Mouse (Mus musculus) limb, embryonic 14.5 days (tissue): ENCODE results near the gene Plekhm3. TPM values are rescaled to one million over a fixed set of nuclear protein-coding genes. Genes with fewer than 3 reads are reported as not detected.

ENCODE experiments used
- ATAC-seq: fragments of 200-750 bp; cut with Nextera tagmentation; 2 replicates; pipeline ENCODE4 v1.8.0; 2017; ENCODE audit warnings: low read depth, moderate number of reproducible peaks, moderate TSS enrichment; ENCODE audit not compliant: low FRiP score
- DNase-seq: peaks from one replicate; pipeline ENCODE4 v3.0.0-alpha.2; 2015; ENCODE audit warnings: low spot score
- H3K27ac ChIP-seq: fragments of 300-500 bp; sonication (generic); replicated peaks from 2 replicates; pipeline ENCODE4 v1.5.1; 2014; ENCODE audit warnings: low read depth, mild to moderate bottlenecking, low read length, moderate library complexity, mixed read lengths
- H3K27me3 ChIP-seq: fragments of 300-500 bp; sonication (generic); 2 replicates; pipeline ENCODE4 v1.6.1; 2014; ENCODE audit warnings: low read length, mixed read lengths; ENCODE audit not compliant: control insufficient read depth, insufficient read depth
- H3K36me3 ChIP-seq: fragments of 300-500 bp; sonication (generic); 2 replicates; pipeline ENCODE4 v1.6.1; 2014; ENCODE audit warnings: mild to moderate bottlenecking, low read length, moderate library complexity, mixed read lengths; ENCODE audit not compliant: control insufficient read depth, insufficient read depth
- H3K4me1 ChIP-seq: fragments of 300-500 bp; sonication (generic); 2 replicates; pipeline ENCODE4 v1.6.1; 2014; ENCODE audit warnings: antibody characterized with exemption, low read length, mixed read lengths; ENCODE audit not compliant: control insufficient read depth, insufficient read depth
- H3K4me2 ChIP-seq: fragments of 300-500 bp; sonication (generic); replicated peaks from 2 replicates; pipeline ENCODE4 v1.6.1; 2014; ENCODE audit warnings: low read depth, mild to moderate bottlenecking, low read length, moderate library complexity; ENCODE audit not compliant: severe bottlenecking
- H3K4me3 ChIP-seq: fragments of 300-500 bp; sonication (generic); replicated peaks from 2 replicates; pipeline ENCODE4 v1.5.1; 2014; ENCODE audit warnings: low read length
- H3K9ac ChIP-seq: fragments of 300-500 bp; sonication (generic); 2 replicates; pipeline ENCODE4 v1.6.1; 2014; ENCODE audit warnings: mild to moderate bottlenecking, low read depth, low read length, moderate library complexity; ENCODE audit not compliant: severe bottlenecking
- H3K9me3 ChIP-seq: fragments of 300-500 bp; sonication (generic); 2 replicates; pipeline ENCODE4 v1.6.1; 2016; ENCODE audit warnings: low read length; ENCODE audit not compliant: control insufficient read depth
- POLR2A ChIP-seq: fragments of 200-500 bp; IDR thresholded peaks from 2 replicates; pipeline ENCODE4 v1.8.0; 2012; ENCODE audit warnings: inconsistent platforms, mild to moderate bottlenecking, moderate library complexity, borderline replicate concordance; ENCODE audit not compliant: insufficient read depth, insufficient read length; ENCODE audit errors: extremely low read depth
- WGBS: fragments of 180-500 bp; shearing (Covaris S2); extraction: QIAGEN DNeasy Blood & Tissue Kit; methylation state at CpG from one replicate; pipeline ENCODE4 v1.1.7; 2014; 5-methylcytosine and 5-hydroxymethylcytosine counted together
- polyA plus RNA-seq, 2 experiments: library from polyadenylated mRNA; depleted of rRNA in 1 of 2; stranded (reverse) in 1 of 2; unstranded in 1 of 2; fragments of >200 nt; fragmentation: Nextera tagmentation in 1 of 2; extraction: Ambion mirVana in 1 of 2; gene quantifications; 2 replicates each; pipeline versions ENCODE4 v1.2.1 to v1.2.3; 2012 to 2014

The Plekhm3 gene
- polyA plus RNA-seq, 2 experiments, result 3.7 to 6.0 TPM

DNA sequence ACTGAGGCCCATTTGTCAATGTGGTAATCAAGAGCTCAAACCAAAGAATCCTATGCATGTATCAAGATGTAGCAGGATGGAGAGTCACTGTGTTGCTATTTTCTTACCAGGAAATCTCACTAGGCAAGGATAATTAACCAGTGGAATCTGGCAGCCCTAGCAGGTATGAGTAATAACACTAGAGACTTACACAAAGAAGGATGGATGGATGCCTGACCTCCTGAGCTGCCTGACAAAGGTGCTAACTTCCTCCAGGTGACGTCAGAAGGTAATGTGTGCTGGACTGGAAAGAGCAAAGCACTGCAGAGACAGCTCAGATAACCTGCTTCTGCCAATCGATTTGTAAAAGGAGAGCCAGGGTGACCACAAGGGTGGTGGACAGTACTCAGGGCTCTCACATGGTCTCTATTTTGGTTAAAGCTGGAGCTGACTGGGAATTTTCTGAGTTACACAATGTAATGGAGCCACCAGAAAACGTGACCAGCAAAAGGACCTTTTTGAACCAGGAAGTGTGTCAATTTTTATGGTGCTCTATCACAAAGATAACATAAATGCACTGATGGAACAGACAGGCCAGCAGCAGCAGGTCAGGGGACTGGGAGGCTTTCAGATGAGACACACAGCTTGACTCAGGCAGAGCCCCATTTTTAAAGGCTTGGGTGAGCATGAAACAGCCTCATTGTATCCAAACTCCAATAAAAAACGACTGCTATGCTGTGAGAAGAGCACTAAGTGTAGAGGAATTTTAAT lies 14.4 kb downstream of the Plekhm3 start:
- H3K9me3 ChIP-seq, result peaks cover 2% of the 10 kb centered on the region; the same call in 1 of the 2 replicates
- H3K9ac ChIP-seq, result no peak overlapping the region
- no peak overlapping the region for H3K4me2 ChIP-seq
- 77% methylated on average over 4 of the region's 4 CpGs for WGBS
- no peaks in the 10 kb centered on the region for H3K27me3 ChIP-seq
- no peak for DNase-seq
- TF ChIP-seq POLR2A, result no peak
- no peak overlapping the region for H3K4me3 ChIP-seq
- H3K27ac ChIP-seq, result no peak overlapping the region
- H3K4me1 ChIP-seq, result no peaks in the 10 kb centered on the region
- peaks cover 7% of the 10 kb centered on the region; the same call in 1 of the 2 replicates for H3K36me3 ChIP-seq
- ATAC-seq, result no peak

DNA sequence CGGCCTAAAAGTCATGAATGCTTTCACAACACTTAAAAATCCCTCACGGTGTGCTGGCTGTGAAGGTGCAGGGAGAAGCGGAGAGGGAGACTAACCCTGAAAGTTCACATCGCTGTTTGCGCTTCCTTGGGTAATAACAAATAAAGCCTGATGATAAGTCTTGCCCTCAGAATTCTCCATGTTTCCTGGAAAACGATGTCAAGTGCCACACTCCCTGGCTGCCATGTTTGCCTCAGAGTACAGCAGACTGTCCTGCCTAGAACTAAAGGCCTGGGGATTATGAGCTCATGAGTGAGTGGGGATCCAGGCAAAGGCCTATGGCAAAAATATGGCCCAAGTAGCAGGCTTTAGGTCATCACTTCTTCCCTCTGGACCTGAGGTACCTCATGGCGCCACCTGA lies 17.7 kb downstream of the Plekhm3 start:
- 89% methylated on average over 7 of the region's 7 CpGs for WGBS
- no peak overlapping the region for H3K4me3 ChIP-seq
- no peak overlapping the region for H3K9ac ChIP-seq
- TF ChIP-seq POLR2A, result no peak
- H3K4me1 ChIP-seq, result no peaks in the 10 kb centered on the region
- no peak overlapping the region for H3K27ac ChIP-seq
- H3K9me3 ChIP-seq, result peaks cover 1% of the 10 kb centered on the region; the same call in 1 of the 2 replicates
- DNase-seq (no peak), ATAC-seq (no peak)
- H3K27me3 ChIP-seq, result no peaks in the 10 kb centered on the region
- H3K36me3 ChIP-seq, result peaks cover 9% of the 10 kb centered on the region; the same call in 1 of the 2 replicates
- H3K4me2 ChIP-seq, result no peak overlapping the region

DNA sequence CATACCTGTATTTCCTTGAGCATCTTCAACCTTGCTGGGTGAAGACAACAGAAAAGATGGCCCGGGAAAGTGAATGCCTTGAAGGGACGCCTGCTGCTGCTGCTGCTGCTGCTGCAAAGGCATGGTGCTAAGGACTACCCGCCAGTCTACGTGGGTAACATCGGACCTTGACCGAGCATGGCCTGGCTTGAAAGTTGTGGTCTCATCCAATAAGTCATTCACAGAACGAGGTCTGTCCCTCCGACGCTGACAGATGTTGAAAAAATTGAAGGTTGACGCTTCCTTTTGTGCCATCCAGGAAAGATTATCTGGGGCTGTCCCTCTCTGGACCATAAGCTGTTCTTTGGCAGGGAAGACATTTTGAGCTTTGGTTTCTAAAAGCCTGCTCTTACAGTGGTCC lies 18.9 kb downstream of the Plekhm3 start:
- ATAC-seq, result no peak
- no peak overlapping the region for H3K27ac ChIP-seq
- H3K9ac ChIP-seq, result no peak overlapping the region
- H3K27me3 ChIP-seq, result no peaks in the 10 kb centered on the region
- no peaks in the 10 kb centered on the region for H3K4me1 ChIP-seq
- 93% methylated on average over 10 of the region's 10 CpGs for WGBS
- DNase-seq, result no peak
- H3K9me3 ChIP-seq, result no peaks in the 10 kb centered on the region
- H3K36me3 ChIP-seq, result peaks cover 9% of the 10 kb centered on the region; the same call in 1 of the 2 replicates
- H3K4me3 ChIP-seq, result no peak overlapping the region
- no peak for TF ChIP-seq POLR2A
- H3K4me2 ChIP-seq, result no peak overlapping the region

DNA sequence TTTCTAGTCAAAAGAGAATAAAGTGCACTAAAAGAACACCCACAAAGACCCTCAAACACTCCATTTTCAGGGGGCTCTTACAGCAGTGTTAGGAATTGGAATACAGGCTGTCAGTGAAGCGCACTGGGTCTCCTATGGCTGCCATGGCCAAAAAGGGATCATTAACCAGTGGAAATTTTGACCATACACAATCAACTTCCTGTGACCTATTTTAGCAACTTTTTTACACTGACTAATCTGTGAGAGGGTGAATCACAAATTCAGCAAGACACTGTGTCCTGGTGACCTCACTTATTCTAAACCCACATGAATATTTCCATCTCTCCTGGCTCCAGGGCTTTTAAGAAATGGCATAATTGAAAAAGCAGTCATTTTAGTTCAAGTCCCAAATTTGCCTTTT lies 23.7 kb downstream of the Plekhm3 start:
- ATAC-seq, result no peak
- H3K9ac ChIP-seq, result no peak overlapping the region
- H3K27me3 ChIP-seq, result no peaks in the 10 kb centered on the region
- no peak for TF ChIP-seq POLR2A
- H3K9me3 ChIP-seq, result no peaks in the 10 kb centered on the region
- no peak for DNase-seq
- no peak overlapping the region for H3K4me2 ChIP-seq
- 91% methylated on average over 1 of the region's 1 CpGs for WGBS
- H3K27ac ChIP-seq, result no peak overlapping the region
- H3K4me3 ChIP-seq, result no peak overlapping the region
- H3K36me3 ChIP-seq, result peaks cover 8% of the 10 kb centered on the region
- H3K4me1 ChIP-seq, result no peaks in the 10 kb centered on the region

DNA sequence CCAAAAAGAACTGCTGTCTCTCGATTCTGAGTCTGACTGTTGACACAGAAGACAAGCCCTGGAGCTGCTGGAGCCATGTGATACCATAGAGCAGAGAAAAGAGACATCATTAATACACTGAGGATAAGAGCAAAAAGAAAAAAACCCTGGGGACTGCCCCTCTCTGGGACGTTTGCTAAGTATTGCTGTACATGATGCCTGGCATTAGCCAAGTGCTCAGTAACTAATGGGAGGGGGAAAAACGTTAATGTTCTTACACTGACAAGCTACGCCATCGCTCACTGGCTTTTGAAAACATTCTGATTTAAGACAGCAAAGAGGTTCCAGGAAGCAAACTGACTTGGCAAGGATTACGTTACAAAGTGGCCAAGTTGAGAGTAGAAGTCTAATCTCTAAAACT lies 26.5 kb downstream of the Plekhm3 start:
- ATAC-seq (no peak), DNase-seq (no peak)
- H3K36me3 ChIP-seq, result peaks cover 3% of the 10 kb centered on the region; the same call in 1 of the 2 replicates
- H3K4me1 ChIP-seq, result no peaks in the 10 kb centered on the region
- H3K27ac ChIP-seq, result no peak overlapping the region
- no peak for TF ChIP-seq POLR2A
- H3K9ac ChIP-seq, result no peak overlapping the region
- H3K4me2 ChIP-seq, result no peak overlapping the region
- no peaks in the 10 kb centered on the region for H3K9me3 ChIP-seq
- no peak overlapping the region for H3K4me3 ChIP-seq
- no peaks in the 10 kb centered on the region for H3K27me3 ChIP-seq
- 74% methylated on average over 6 of the region's 6 CpGs for WGBS
